Mouse (Mus musculus): ENCODE data around the gene Olfr972.
"Not testable (repeated sequence)": the region's sequence is repeated elsewhere in the genome, so short reads cannot be mapped to it uniquely, and the experiment has no call there.

Gene Olfr972

DNA sequence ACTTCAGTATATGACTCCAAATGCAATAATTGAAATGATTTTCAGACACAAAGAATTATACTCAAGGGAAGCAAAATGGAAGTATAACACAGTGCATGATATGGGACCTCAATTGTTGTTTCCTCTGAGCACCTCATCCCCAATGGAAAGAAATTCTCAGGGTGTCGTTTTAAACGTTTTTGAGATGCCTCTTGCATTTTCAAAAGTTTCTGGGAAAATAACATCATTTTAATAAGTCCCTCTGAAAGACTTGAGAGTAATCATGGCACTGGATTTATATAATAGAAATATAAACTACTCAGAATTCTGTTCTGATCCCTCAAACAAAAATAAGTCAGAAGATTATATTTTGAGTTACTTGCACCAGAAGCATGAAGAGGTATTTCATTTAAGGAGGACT lies at the start of gene Olfr972:
Gene Olfr972, plus strand, starts transcription at position 301 of the 400 bp plus-strand sequence.
- DNase-seq (ENCODE audit: low spot score in 2 of 2) = no peak

DNA sequence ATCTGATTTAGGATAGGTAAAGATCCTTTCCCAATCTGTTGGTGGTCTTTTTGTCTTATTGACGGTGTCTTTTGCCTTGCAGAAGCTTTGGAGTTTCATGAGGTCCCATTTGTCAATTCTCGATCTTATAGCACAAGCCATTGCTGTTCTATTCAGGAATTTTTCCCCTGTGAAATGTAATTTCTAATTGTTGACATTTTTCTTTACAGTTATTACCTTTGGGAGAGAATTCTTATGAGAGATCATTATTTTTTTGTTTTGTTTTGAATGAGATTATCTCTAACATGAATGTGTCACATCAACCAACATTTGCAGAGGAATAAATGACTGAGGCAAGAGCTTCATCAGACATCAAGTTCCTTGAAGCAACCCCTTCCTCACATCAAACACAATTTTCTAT lies 29.6 kb upstream of the Olfr972 start, which contains the start of gene Olfr971:
Gene Olfr971, plus strand, starts transcription at position 301 of the 400 bp plus-strand sequence.
- DNase-seq (ENCODE audit: low spot score in 2 of 2) = not testable (repeated sequence)

DNA sequence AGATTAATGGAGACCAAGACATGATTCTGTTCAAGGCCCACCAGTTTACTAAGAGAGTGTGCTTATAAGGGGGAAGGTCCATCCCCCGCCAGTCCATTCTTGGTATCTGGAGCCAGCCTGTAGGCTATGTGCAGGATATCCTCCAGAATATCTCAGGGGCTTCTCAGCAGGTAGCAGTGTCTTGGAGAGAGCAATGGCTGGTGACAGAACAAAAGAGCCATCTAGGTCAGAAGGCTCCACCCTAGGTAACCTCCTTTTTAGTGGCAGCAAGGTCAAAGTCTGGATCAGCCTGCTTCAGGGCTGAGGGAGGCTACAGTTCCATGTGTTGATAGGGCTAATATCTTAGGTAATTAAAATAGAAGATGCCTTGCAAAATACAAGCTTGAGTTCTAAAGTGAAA lies 5.8 kb downstream of the Olfr972 start:
- not testable (repeated sequence) for DNase-seq (ENCODE audit: low spot score in 2 of 2)

DNA sequence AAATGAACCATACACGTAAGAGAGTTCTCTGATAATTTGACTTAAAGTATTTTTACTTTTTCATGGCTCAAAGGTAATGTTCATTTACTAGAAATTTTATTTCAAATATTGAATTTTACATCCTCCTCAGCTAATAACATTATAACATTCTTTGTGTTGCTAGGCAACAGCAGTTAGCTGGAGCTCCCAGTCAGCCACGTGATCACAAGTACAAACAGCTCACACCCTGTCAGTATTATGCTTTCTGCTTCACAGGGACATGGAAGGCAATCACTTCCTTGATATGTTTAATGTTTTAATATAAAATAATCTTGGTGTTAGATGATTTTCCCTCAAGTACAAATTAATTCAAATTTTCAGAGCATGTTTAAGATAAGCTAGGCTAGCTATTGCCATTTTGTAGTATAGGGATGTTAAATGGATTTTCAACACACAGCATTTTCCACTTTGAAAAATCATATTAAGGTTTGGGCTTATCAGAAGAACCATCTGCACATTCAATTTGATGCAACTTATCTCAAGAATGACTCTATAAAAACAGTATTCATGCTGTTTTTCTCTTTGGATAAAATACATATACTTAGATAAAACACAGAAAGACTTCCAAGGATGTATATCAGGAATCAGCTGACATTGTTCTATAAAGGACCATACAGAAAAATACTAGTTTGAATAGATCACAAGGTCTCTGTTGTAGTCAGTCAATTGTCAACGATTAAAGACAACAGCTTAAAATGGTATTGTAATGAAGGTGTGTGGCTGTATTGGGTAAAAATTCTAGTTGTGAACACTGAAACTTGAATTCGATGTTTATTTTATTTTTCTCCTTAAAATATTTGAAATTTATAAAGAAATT lies 11.5 kb downstream of the Olfr972 start:
- not testable (repeated sequence) for DNase-seq (ENCODE audit: low spot score in 2 of 2)

DNA sequence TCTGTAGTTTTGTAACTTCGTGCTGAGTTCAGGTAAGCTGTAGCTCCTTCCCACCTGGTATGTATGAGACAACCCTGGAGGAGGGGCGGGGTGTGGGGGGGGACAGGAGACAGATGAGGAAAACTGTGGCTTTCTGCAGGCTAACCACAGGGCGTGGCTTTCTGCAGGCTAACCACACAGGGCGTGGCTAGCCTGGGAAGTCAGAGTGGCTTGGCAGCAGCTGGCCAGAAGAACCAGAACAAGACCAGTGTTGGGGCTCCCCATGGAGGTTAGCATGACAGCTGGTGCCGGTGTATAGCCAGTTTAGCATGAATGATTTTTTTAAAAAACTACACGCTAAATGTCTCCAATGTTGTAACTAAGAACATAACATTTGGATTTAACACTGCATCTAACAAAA lies 38.9 kb downstream of the Olfr972 start:
- no peak for DNase-seq (ENCODE audit: low spot score in 2 of 2)

DNA sequence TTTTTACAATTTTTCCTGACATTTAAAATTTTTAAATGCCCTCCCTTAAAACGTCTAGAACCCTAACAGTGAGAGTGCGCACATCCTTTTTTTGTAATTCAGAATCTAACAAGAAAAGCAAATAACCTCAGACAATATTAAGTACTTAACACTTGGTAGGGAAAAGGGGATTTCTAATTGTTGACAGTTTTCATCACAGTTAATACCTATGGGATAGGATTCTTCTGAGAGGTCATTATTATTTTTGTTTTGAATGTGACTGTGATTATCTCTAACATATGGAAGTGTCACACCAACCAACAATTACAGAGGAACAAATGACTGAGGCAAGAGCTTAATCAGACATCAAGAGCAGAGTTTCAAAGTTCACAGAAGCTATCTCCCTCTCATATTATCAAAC lies 40.8 kb downstream of the Olfr972 start, which contains the start of gene Olfr229:
Gene Olfr229, plus strand, starts transcription at position 301 of the 400 bp plus-strand sequence.
- DNase-seq (ENCODE audit: low spot score in 2 of 2) = no peak

DNA sequence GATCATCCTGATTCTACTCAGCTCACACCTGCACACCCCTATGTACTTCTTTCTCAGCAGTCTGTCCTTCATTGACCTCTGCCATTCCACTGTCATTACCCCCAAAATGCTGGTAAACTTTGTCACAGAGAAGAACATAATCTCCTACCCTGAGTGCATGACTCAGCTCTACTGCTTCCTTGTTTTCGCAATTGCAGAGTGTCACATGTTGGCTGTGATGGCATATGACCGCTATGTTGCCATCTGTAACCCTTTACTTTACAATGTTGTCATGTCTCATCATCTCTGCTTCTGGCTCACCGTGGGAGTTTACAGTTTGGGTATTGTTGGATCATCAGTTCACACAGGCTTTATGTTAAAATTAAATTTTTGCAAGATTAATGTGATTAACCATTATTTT lies 43.7 kb downstream of the Olfr972 start:
- no peak for DNase-seq (ENCODE audit: low spot score in 2 of 2)
